9 mouse cellular contexts compared by ENCODE assay signal in genomic region chr13:41607589-41607988, GRCm38 (mm10). TPM values are rescaled to one million over a fixed set of nuclear protein-coding genes. Genes with fewer than 3 reads are reported as not detected.
DNase-seq lines count a peak whose midpoint lies in the region; ATAC-seq and TF ChIP-seq lines count a peak whose summit lies in the region.
"Had no signal": no experiment of that assay in that cellular context is flagged by ENCODE, and none has a peak within 500 bp of the region (broad histone marks: within the 10 kb centered on the region; RNA-seq: fewer than 3 reads in every experiment).

No protein-coding gene starts in this region.

- peak overlapping the region; percentile 62; the same call in 1 of the 2 replicates for H3K4me2 ChIP-seq in lung, embryonic 16.5 days (ENCODE audit: low read depth, low read length)
- peak overlapping the region; percentile 81 for H3K4me2 ChIP-seq in forebrain, postnatal 0 days (ENCODE audit: low read depth)
- peak overlapping the region; percentile 93 for H3K4me2 ChIP-seq in liver, postnatal 0 days (ENCODE audit: low read depth, low read length)
- 0 out of 2 replicates have a peak overlapping the region, but pooled peaks have one; percentile 71 for H3K4me2 ChIP-seq in stomach, embryonic 16.5 days (ENCODE audit: low read depth, low read length)

- no peak overlapping the region for H3K9ac ChIP-seq in lung, embryonic 16.5 days (ENCODE audit: low read length)
- H3K9ac ChIP-seq in forebrain, postnatal 0 days = peak overlapping the region; percentile 97; the same call in 1 of the 2 replicates
- H3K9ac ChIP-seq in liver, postnatal 0 days (replicated peaks) = 0 out of 2 replicates have a peak overlapping the region, but pooled peaks have one; percentile 12
- no peak overlapping the region for H3K9ac ChIP-seq in stomach, embryonic 16.5 days (ENCODE audit: low read length)

- no peak overlapping the region for H3K4me3 ChIP-seq in lung, embryonic 16.5 days (ENCODE audit: low read length)
- H3K4me3 ChIP-seq in forebrain, postnatal 0 days (ENCODE audit: low read depth, low read length) = peak overlapping the region; percentile 99
- H3K4me3 ChIP-seq in liver, postnatal 0 days (ENCODE audit: low read depth, low read length) = peak overlapping the region; percentile 92
- H3K4me3 ChIP-seq in stomach, embryonic 16.5 days (replicated peaks; ENCODE audit: low read length) = no peak overlapping the region

- WGBS in lung, embryonic 16.5 days = 70% methylated on average over 3 of the region's 3 CpGs
- 36% methylated on average over 3 of the region's 3 CpGs for WGBS in forebrain, postnatal 0 days
- 73% methylated on average over 3 of the region's 3 CpGs for WGBS in liver, postnatal 0 days (ENCODE audit: insufficient replicate concordance)
- 84% methylated on average over 3 of the region's 3 CpGs for WGBS in stomach, embryonic 16.5 days

- no peaks in the 10 kb centered on the region for H3K9me3 ChIP-seq in lung, embryonic 16.5 days (ENCODE audit: control insufficient read depth, low read length)
- no peaks in the 10 kb centered on the region for H3K9me3 ChIP-seq in forebrain, postnatal 0 days (ENCODE audit: low read length)
- H3K9me3 ChIP-seq in liver, postnatal 0 days (ENCODE audit: low read length) = no peaks in the 10 kb centered on the region
- H3K9me3 ChIP-seq in stomach, embryonic 16.5 days (replicated peaks; ENCODE audit: control insufficient read depth, low read length) = no peaks in the 10 kb centered on the region

- no peaks in the 10 kb centered on the region for H3K27me3 ChIP-seq in lung, embryonic 16.5 days (ENCODE audit: control insufficient read depth, insufficient read depth, low read depth, low read length)
- H3K27me3 ChIP-seq in forebrain, postnatal 0 days (ENCODE audit: insufficient read depth, low read length) = no peaks in the 10 kb centered on the region
- H3K27me3 ChIP-seq in liver, postnatal 0 days (ENCODE audit: insufficient read depth, low read length) = no peaks in the 10 kb centered on the region
- no peaks in the 10 kb centered on the region for H3K27me3 ChIP-seq in stomach, embryonic 16.5 days (ENCODE audit: control insufficient read depth, insufficient read depth, low read length)
- H3K27me3 ChIP-seq: Patski had no signal

- no peak for TF ChIP-seq CTCF in forebrain, postnatal 0 days (IDR thresholded peaks at IDR 0.05; ENCODE audit: low read depth)
- TF ChIP-seq CTCF in liver, postnatal 0 days (IDR thresholded peaks at IDR 0.05; ENCODE audit: low read depth) = no peak

- H3K36me3 ChIP-seq in lung, embryonic 16.5 days (ENCODE audit: control insufficient read depth, insufficient read depth, low read length) = no peaks in the 10 kb centered on the region
- no peaks in the 10 kb centered on the region for H3K36me3 ChIP-seq in forebrain, postnatal 0 days (ENCODE audit: insufficient read depth)
- H3K36me3 ChIP-seq in liver, postnatal 0 days (replicated peaks; ENCODE audit: insufficient read depth, low read length) = no peaks in the 10 kb centered on the region
- no peaks in the 10 kb centered on the region for H3K36me3 ChIP-seq in stomach, embryonic 16.5 days (ENCODE audit: control insufficient read depth, insufficient read depth, low read length)

- TF ChIP-seq EP300 in liver, postnatal 0 days (IDR thresholded peaks at IDR 0.05; ENCODE audit: low read depth) = no peak

- no peak for ATAC-seq in lung, embryonic 16.5 days (ENCODE audit: low read depth)
- ATAC-seq in forebrain, postnatal 0 days = no peak
- ATAC-seq in liver, postnatal 0 days = no peak
- ATAC-seq in stomach, embryonic 16.5 days (ENCODE audit: insufficient read depth, low FRiP score) = no peak
- ATAC-seq: Patski had no signal

- H3K4me1 ChIP-seq in lung, embryonic 16.5 days (replicated peaks; ENCODE audit: control insufficient read depth, insufficient read depth, low read length) = peaks cover 3% of the 10 kb centered on the region; the same call in 1 of the 2 replicates
- peaks cover 20% of the 10 kb centered on the region for H3K4me1 ChIP-seq in forebrain, postnatal 0 days (ENCODE audit: insufficient read depth)
- peaks cover 26% of the 10 kb centered on the region for H3K4me1 ChIP-seq in liver, postnatal 0 days (ENCODE audit: insufficient read depth)
- H3K4me1 ChIP-seq in stomach, embryonic 16.5 days (ENCODE audit: control insufficient read depth, insufficient read depth, low read length) = peaks cover 4% of the 10 kb centered on the region; the same call in 1 of the 2 replicates

- no peak overlapping the region for H3K27ac ChIP-seq in lung, embryonic 16.5 days (ENCODE audit: low read length)
- H3K27ac ChIP-seq in forebrain, postnatal 0 days (ENCODE audit: low read depth, low read length) = no peak overlapping the region
- H3K27ac ChIP-seq in liver, postnatal 0 days (ENCODE audit: low read depth) = peak overlapping the region; percentile 99
- H3K27ac ChIP-seq in stomach, embryonic 16.5 days (ENCODE audit: low read length) = no peak overlapping the region

- DNase-seq in lung, postnatal 36 days = no peak
- no peak for DNase-seq in forebrain, postnatal 0 days
- no peak for DNase-seq in liver, postnatal 0 days
- no peak for DNase-seq in kidney, postnatal 25 days
- no peak for DNase-seq in adrenal gland, postnatal 10 days
- DNase-seq: cerebellum, postnatal 14 days had no signal

RNA-seq across cellular contexts. Expression of gene Tmem170b, which starts 1.9 kb away (rescaled TPM):
- polyA plus RNA-seq in lung, embryonic 16.5 days (2015; fragmentation: Nextera tagmentation; extraction: Ambion mirVana) = 11.0 and 11.1 TPM in 2 replicates
- 32.9 and 35.6 TPM in 2 replicates for total RNA-seq in forebrain, postnatal 0 days (2014; rRNA removed)
- 19.2 and 33.7 TPM in 2 replicates for polyA plus RNA-seq in forebrain, postnatal 0 days (2015; fragmentation: Nextera tagmentation; extraction: Ambion mirVana)
- polyA plus RNA-seq in liver, postnatal 0 days (2015; fragmentation: Nextera tagmentation; extraction: Ambion mirVana) = 4.6 and 5.7 TPM in 2 replicates
- polyA plus RNA-seq in stomach, embryonic 16.5 days (2015; fragmentation: Nextera tagmentation; extraction: Ambion mirVana) = 9.4 and 10.1 TPM in 2 replicates
- total RNA-seq in adrenal gland, postnatal 10 days (2021) = 10 to 100 TPM; 23.6 TPM

Comparison
In these comparisons a context has a peak if more than half of its experiments do, and no peak if none do; other contexts are left out.
1. H3K4me3 ChIP-seq: peak in forebrain, postnatal 0 days (single experiment) and liver, postnatal 0 days (single experiment); none in lung, embryonic 16.5 days (single experiment) and stomach, embryonic 16.5 days (single experiment).
2. H3K9ac ChIP-seq: peak in forebrain, postnatal 0 days (single experiment) and liver, postnatal 0 days (single experiment); none in lung, embryonic 16.5 days (single experiment) and stomach, embryonic 16.5 days (single experiment).
3. Peak in every context shown above with its lines, with median percentiles within 50 percentile points of each other: H3K4me2 ChIP-seq.